Mouse (Mus musculus) liver, adult 2 months (tissue): Measurements from ENCODE around the gene Gm17606.

Experiments
- CTCF ChIP-seq: fragments of 200-500 bp; IDR thresholded peaks from 2 replicates; pipeline ENCODE4 v1.5.1; 2011; ENCODE audit warnings: low read depth, low read length, control low read depth
- POLR2A ChIP-seq: fragments of 200-500 bp; IDR thresholded peaks from 2 replicates; pipeline ENCODE4 v1.6.1; 2011; ENCODE audit warnings: low read length, control low read depth; ENCODE audit not compliant: insufficient read depth; ENCODE audit errors: extremely low read depth

- TF ChIP-seq CTCF = no peak
- no peak for TF ChIP-seq POLR2A
Observed at GRCm38 (mm10) chr14:54607226-54607625, 33.5 kb upstream of the Gm17606 start.
